Mouse (Mus musculus): Measurements from ENCODE around the gene Ugt2b5. TPM values are rescaled to one million over a fixed set of nuclear protein-coding genes. Genes with fewer than 3 reads are reported as not detected.
"Not testable (repeated sequence)": the region's sequence is repeated elsewhere in the genome, so short reads cannot be mapped to it uniquely, and the experiment has no call there.

Gene Ugt2b5
- not detected in 2 replicates for polyA plus RNA-seq (2014; fragmentation: Nextera tagmentation; extraction: Ambion mirVana)

- not testable (repeated sequence) for H3K9ac ChIP-seq (ENCODE audit: low read length); ATAC-seq (ENCODE audit: insufficient number of reproducible peaks, insufficient read depth, low FRiP score, low read depth); H3K9me3 ChIP-seq (ENCODE audit: control insufficient read depth, low read length); H3K4me2 ChIP-seq (ENCODE audit: low read length); H3K27ac ChIP-seq (replicated peaks in 1 of 2; ENCODE audit: control insufficient read depth in 1 of 2, insufficient read depth in 1 of 2, low read depth in 2 of 2, low read length in 2 of 2); H3K36me3 ChIP-seq (ENCODE audit: control insufficient read depth, insufficient read depth, low read length); H3K4me3 ChIP-seq (ENCODE audit: control insufficient read depth in 1 of 2, insufficient read depth in 1 of 2, low read depth in 1 of 2, low read length in 2 of 2); H3K27me3 ChIP-seq (ENCODE audit: control insufficient read depth, insufficient read depth, low read length); H3K4me1 ChIP-seq (ENCODE audit: control insufficient read depth in 2 of 2, insufficient read depth in 2 of 2, low read length in 2 of 2)
- WGBS, result 84% methylated on average over 1 of the region's 2 CpGs
Observed at GRCm38 (mm10) chr5:87140196-87140595, at the start of gene Ugt2b5. Gene Ugt2b5 (minus strand): TSS chr5:87140318.

DNA sequence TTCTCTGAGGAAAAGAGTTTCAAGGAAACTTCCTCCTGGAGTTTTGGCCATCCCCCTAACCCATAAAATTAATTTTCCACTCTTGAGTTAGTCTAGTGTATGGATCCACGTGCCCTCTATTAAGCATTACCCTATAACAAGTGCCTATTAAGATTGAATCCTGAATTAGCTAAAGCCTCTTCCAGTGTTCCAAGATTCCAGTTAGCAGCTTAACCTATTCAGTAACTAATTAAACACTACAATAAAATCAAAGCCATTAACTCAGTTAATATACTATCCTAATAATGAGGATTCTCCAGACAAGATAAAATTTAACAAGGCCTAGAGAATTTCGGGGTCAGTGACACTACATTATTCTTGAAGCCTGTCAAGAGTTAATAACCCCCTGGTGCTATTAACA, 35.7 kb upstream of the Ugt2b5 start:
- not testable (repeated sequence) for H3K4me3 ChIP-seq (ENCODE audit: control insufficient read depth in 1 of 2, insufficient read depth in 1 of 2, low read depth in 1 of 2, low read length in 2 of 2); H3K4me1 ChIP-seq (ENCODE audit: control insufficient read depth in 2 of 2, insufficient read depth in 2 of 2, low read length in 2 of 2); H3K4me2 ChIP-seq (ENCODE audit: low read length); H3K27ac ChIP-seq (replicated peaks in 1 of 2; ENCODE audit: control insufficient read depth in 1 of 2, insufficient read depth in 1 of 2, low read depth in 2 of 2, low read length in 2 of 2); H3K36me3 ChIP-seq (ENCODE audit: control insufficient read depth, insufficient read depth, low read length); H3K9ac ChIP-seq (ENCODE audit: low read length); H3K27me3 ChIP-seq (ENCODE audit: control insufficient read depth, insufficient read depth, low read length); ATAC-seq (ENCODE audit: insufficient number of reproducible peaks, insufficient read depth, low FRiP score, low read depth); H3K9me3 ChIP-seq (ENCODE audit: control insufficient read depth, low read length)
- 50% methylated on average over 2 of the region's 2 CpGs for WGBS

- no peak for ATAC-seq (ENCODE audit: insufficient number of reproducible peaks, insufficient read depth, low FRiP score, low read depth)
- H3K36me3 ChIP-seq (ENCODE audit: control insufficient read depth, insufficient read depth, low read length), result no peaks in the 10 kb centered on the region
- no peaks in the 10 kb centered on the region for H3K4me1 ChIP-seq (ENCODE audit: control insufficient read depth in 2 of 2, insufficient read depth in 2 of 2, low read length in 2 of 2)
- no peak overlapping the region for H3K9ac ChIP-seq (ENCODE audit: low read length)
- H3K27me3 ChIP-seq (ENCODE audit: control insufficient read depth, insufficient read depth, low read length), result no peaks in the 10 kb centered on the region
- H3K9me3 ChIP-seq (ENCODE audit: control insufficient read depth, low read length), result no peaks in the 10 kb centered on the region
- H3K4me2 ChIP-seq (ENCODE audit: low read length), result no peak overlapping the region
- H3K27ac ChIP-seq (replicated peaks in 1 of 2; ENCODE audit: control insufficient read depth in 1 of 2, insufficient read depth in 1 of 2, low read depth in 2 of 2, low read length in 2 of 2), result no peak overlapping the region
- 50% methylated on average over 2 of the region's 2 CpGs for WGBS
- H3K4me3 ChIP-seq (ENCODE audit: control insufficient read depth in 1 of 2, insufficient read depth in 1 of 2, low read depth in 1 of 2, low read length in 2 of 2), result no peak overlapping the region
Observed at GRCm38 (mm10) chr5:87174671-87175070, 34.6 kb upstream of the Ugt2b5 start.

- Histone ChIP-seq H3K27ac (replicated peaks in 1 of 2; ENCODE audit: control insufficient read depth in 1 of 2, insufficient read depth in 1 of 2, low read depth in 2 of 2, low read length in 2 of 2) (no peak overlapping the region), H3K27me3 (ENCODE audit: control insufficient read depth, insufficient read depth, low read length) (no peaks in the 10 kb centered on the region), H3K4me2 (ENCODE audit: low read length) (no peak overlapping the region), H3K4me3 (ENCODE audit: control insufficient read depth in 1 of 2, insufficient read depth in 1 of 2, low read depth in 1 of 2, low read length in 2 of 2) (no peak overlapping the region), H3K4me1 (ENCODE audit: control insufficient read depth in 2 of 2, insufficient read depth in 2 of 2, low read length in 2 of 2) (no peaks in the 10 kb centered on the region), H3K9me3 (ENCODE audit: control insufficient read depth, low read length) (no peaks in the 10 kb centered on the region), H3K36me3 (ENCODE audit: control insufficient read depth, insufficient read depth, low read length) (no peaks in the 10 kb centered on the region), H3K9ac (ENCODE audit: low read length) (no peak overlapping the region)
- 68% methylated on average over 8 of the region's 8 CpGs for WGBS
- no peak for ATAC-seq (ENCODE audit: insufficient number of reproducible peaks, insufficient read depth, low FRiP score, low read depth)
Observed at GRCm38 (mm10) chr5:87147741-87148454, 7.8 kb upstream of the Ugt2b5 start.

DNA sequence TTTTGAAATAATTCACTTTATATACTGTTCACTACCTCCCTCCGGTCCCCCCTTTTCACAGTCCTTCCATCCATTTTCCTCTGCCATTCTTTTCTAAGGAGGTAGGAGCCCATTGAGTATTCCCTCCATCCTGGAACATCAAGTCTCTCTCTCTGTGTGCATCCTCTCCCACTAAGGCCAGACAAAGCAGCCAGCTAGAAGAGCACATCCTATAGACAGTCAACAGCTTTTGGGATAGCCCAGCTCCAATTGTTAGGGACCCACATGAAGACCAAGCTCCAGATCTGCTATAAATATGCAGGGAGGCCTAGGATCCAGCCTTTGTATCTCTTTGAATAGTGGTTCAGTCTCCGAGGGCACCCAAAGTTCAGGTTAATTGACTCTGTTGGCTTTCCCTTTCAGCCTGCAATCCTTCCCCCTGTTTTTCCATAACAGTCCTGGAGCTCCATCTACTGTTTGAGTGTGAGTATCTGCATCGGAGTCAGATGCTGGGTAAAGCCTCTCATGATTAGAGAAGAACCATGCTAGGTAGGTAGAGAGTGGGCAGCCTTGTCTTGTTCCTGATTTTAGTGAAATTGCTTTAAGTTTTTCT, 2.8 kb upstream of the Ugt2b5 start:
- H3K4me1 ChIP-seq (ENCODE audit: control insufficient read depth in 2 of 2, insufficient read depth in 2 of 2, low read length in 2 of 2), result no peaks in the 10 kb centered on the region
- ATAC-seq (ENCODE audit: insufficient number of reproducible peaks, insufficient read depth, low FRiP score, low read depth), result no peak
- 38% methylated on average over 3 of the region's 3 CpGs for WGBS
- no peaks in the 10 kb centered on the region for H3K9me3 ChIP-seq (ENCODE audit: control insufficient read depth, low read length)
- H3K36me3 ChIP-seq (ENCODE audit: control insufficient read depth, insufficient read depth, low read length), result no peaks in the 10 kb centered on the region
- H3K9ac ChIP-seq (ENCODE audit: low read length), result no peak overlapping the region
- no peak overlapping the region for H3K27ac ChIP-seq (replicated peaks in 1 of 2; ENCODE audit: control insufficient read depth in 1 of 2, insufficient read depth in 1 of 2, low read depth in 2 of 2, low read length in 2 of 2)
- no peaks in the 10 kb centered on the region for H3K27me3 ChIP-seq (ENCODE audit: control insufficient read depth, insufficient read depth, low read length)
- no peak overlapping the region for H3K4me2 ChIP-seq (ENCODE audit: low read length)
- H3K4me3 ChIP-seq (ENCODE audit: control insufficient read depth in 1 of 2, insufficient read depth in 1 of 2, low read depth in 1 of 2, low read length in 2 of 2), result no peak overlapping the region

DNA sequence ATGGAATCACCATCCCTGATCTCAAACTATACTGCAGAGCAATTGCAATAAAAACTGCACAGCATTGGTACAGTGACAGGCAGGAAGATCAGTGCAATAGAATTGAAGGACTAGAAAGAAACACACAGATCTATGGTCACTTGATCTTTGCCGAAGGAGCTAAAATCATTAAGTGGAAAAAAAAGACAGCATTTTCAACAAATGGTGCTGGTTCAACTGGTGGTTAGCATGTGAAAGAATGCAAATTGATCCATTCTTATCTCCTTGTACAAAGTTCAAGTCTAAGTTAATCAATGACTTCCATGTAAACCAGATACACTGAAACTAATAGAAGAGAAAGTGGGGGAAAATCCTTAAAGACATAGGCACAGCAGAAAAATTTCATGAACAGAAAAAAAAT, 36.4 kb downstream of the Ugt2b5 start:
- H3K27me3 ChIP-seq (ENCODE audit: control insufficient read depth, insufficient read depth, low read length); H3K27ac ChIP-seq (replicated peaks in 1 of 2; ENCODE audit: control insufficient read depth in 1 of 2, insufficient read depth in 1 of 2, low read depth in 2 of 2, low read length in 2 of 2); H3K9ac ChIP-seq (ENCODE audit: low read length); H3K36me3 ChIP-seq (ENCODE audit: control insufficient read depth, insufficient read depth, low read length); H3K4me1 ChIP-seq (ENCODE audit: control insufficient read depth in 2 of 2, insufficient read depth in 2 of 2, low read length in 2 of 2); H3K4me3 ChIP-seq (ENCODE audit: control insufficient read depth in 1 of 2, insufficient read depth in 1 of 2, low read depth in 1 of 2, low read length in 2 of 2); ATAC-seq (ENCODE audit: insufficient number of reproducible peaks, insufficient read depth, low FRiP score, low read depth); H3K9me3 ChIP-seq (ENCODE audit: control insufficient read depth, low read length); H3K4me2 ChIP-seq (ENCODE audit: low read length): not testable (repeated sequence)
- 84% methylated on average over 1 of the region's 1 CpGs for WGBS

DNA sequence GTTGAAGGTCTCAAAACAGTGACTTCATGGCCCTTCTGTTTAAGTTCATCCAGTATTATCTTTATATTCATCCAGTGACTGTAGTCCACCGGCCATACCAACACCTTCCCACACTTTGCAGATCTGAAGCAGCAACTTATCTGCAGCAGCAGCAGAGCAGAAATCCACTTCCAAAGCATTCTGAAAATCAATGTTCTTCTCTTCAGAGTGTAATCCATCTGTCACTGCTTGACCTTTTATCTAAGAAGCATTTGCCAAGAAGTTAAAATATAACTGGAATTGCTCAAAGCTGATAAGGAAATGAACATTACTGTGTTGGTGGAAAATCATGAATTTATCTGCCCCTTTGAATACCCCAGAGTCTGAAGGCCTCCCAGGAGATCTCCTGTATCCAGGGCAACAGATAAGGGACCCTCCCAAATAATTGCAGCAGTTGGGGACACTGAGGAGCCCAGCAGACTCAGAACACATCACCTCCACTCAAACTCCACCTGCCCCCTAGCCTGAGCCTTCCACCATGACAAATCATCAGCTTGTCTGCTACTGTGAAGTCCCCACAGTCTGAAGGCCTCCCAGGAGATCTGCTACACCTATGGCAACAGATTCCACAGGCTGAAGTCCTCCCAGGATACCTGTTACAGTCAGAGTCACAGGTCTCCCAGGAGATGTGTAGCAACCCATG, 47.6 kb downstream of the Ugt2b5 start, which contains the start of gene Ugt2b36:
Gene Ugt2b36 (minus strand): TSS at position 210 of the 682 bp plus-strand sequence.
- ATAC-seq (ENCODE audit: insufficient number of reproducible peaks, insufficient read depth, low FRiP score, low read depth), result no peak
- no peaks in the 10 kb centered on the region for H3K27me3 ChIP-seq (ENCODE audit: control insufficient read depth, insufficient read depth, low read length)

More for the DNA sequence above, 47.6 kb downstream of the Ugt2b5 start, which contains the start of gene Ugt2b36:
- Histone ChIP-seq H3K9me3 (ENCODE audit: control insufficient read depth, low read length) (no peaks in the 10 kb centered on the region), H3K4me3 (ENCODE audit: control insufficient read depth in 1 of 2, insufficient read depth in 1 of 2, low read depth in 1 of 2, low read length in 2 of 2) (no peak within 1 kb of the TSS), H3K36me3 (ENCODE audit: control insufficient read depth, insufficient read depth, low read length) (no peaks in the 10 kb centered on the region), H3K27ac (replicated peaks in 1 of 2; ENCODE audit: control insufficient read depth in 1 of 2, insufficient read depth in 1 of 2, low read depth in 2 of 2, low read length in 2 of 2) (no peak within 1 kb of the TSS), H3K9ac (ENCODE audit: low read length) (no peak within 1 kb of the TSS), H3K4me2 (ENCODE audit: low read length) (no peak within 1 kb of the TSS), H3K4me1 (ENCODE audit: control insufficient read depth in 2 of 2, insufficient read depth in 2 of 2, low read length in 2 of 2) (no peaks in the 10 kb centered on the region)
- WGBS, result 59% methylated on average over 1 of the region's 1 CpGs
